Mouse (Mus musculus): Measurements from ENCODE around the gene Cdc42bpa. TPM values are rescaled to one million over a fixed set of nuclear protein-coding genes. Genes with fewer than 3 reads are reported as not detected.

Cdc42bpa gene
- 20.3 and 21.3 TPM in 2 replicates for polyA plus RNA-seq (2015; fragmentation: Nextera tagmentation; extraction: Ambion mirVana)

DNA sequence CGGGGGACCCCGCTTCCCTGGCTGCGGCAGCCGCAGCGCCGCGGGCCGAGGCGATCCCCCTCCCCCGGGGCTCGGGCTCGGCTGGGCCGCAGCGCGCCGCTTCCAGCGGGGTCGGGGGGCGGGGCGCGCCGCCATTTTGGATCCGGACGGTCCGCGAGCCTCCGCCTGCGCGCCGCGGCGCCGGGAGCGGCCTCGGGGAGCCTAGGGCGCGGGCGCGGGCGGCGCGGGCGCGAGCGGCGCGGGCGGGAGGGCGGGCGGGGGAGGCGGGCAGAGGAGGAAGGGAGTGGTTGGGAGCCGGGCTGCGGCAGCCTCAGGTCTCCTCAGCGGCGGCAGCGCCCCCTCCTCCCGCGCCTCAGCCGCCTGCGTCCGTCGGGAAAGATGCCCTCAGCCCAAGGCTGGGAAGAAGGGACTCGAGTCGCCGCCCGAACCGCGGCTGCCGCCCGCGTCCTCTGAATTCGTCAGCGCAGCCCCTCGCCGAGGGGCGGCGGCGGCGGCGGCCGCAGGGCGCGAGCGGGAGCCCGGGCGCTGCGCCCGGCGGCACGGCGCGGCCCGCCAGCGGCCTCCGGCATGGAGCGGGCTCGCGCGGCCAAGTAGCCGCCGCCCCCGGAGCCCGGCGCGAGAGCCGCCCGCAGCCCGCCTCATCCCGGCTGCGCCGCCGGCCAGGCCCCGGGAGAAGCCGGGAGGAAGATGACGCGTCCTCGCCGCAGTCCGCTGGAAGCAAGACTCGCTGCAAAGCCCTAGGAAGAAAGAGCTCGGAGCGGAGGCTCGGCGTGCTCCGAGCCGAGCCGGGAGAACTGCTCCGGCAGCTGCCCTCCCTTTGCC is at the start of gene Cdc42bpa:
Gene Cdc42bpa (plus strand): TSS at position 752 of the 822 bp plus-strand sequence.
- Histone ChIP-seq H3K4me2 (peak within 1 kb of the TSS; percentile 90), H3K27ac (replicated peaks) (peak within 1 kb of the TSS; percentile 98), H3K4me3 (peak within 1 kb of the TSS; percentile 81), H3K27me3 (no peaks in the 10 kb centered on the region), H3K4me1 (replicated peaks) (peaks cover 38% of the 10 kb centered on the region), H3K36me3 (no peaks in the 10 kb centered on the region), H3K9ac (peak within 1 kb of the TSS; percentile 96), H3K9me3 (no peaks in the 10 kb centered on the region)
- ATAC-seq (ENCODE audit: low read depth) = peak; percentile 96
- under 1% methylated on average over 100 of the region's 128 CpGs for WGBS

DNA sequence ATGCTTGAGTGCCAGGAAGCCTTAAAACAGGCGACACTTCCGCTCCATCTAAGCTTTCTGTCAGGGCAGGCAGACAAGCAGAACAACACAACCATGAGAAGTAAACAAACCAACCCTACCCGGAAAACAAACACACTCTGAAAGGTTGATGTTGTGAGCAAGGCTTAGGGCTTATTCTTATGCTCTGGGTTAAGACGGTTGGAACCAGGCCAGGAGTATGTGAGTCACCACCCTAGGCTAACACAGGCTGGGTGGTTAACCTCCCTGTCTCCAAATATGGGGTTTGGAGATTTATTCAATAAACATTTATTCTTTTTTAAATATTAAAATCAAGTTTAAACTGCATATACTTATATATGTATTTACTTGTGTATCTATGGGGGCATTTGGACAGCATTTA is 46.8 kb upstream of the Cdc42bpa start:
- Histone ChIP-seq H3K36me3 (no peaks in the 10 kb centered on the region), H3K27ac (replicated peaks) (no peak overlapping the region), H3K4me1 (replicated peaks) (no peaks in the 10 kb centered on the region), H3K9me3 (no peaks in the 10 kb centered on the region), H3K4me2 (no peak overlapping the region), H3K27me3 (no peaks in the 10 kb centered on the region), H3K9ac (no peak overlapping the region), H3K4me3 (no peak overlapping the region)
- ATAC-seq (ENCODE audit: low read depth) = no peak
- 91% methylated on average over 4 of the region's 4 CpGs for WGBS

DNA sequence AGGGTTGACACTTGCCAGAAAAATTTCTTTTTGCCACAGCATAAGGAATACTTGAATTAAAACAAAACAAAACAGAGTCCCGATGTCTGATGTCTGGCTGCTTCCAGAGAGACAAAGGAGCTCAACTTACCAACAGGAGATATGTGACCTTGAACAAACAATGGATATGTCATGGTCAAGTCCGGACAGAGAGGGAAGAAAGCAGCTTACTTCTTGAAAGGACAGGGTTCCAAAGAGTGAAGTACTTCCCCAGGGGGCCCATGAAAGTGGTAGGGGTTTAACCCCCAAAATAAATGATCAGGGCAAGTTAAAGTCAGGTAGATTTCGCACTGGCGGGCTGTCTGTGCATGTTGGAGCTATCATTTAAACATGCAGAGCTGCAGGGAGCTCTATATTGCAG is 43.2 kb upstream of the Cdc42bpa start:
- Histone ChIP-seq H3K36me3 (no peaks in the 10 kb centered on the region), H3K4me2 (no peak overlapping the region), H3K27ac (replicated peaks) (no peak overlapping the region), H3K4me1 (replicated peaks) (no peaks in the 10 kb centered on the region), H3K9me3 (no peaks in the 10 kb centered on the region), H3K9ac (no peak overlapping the region), H3K4me3 (no peak overlapping the region), H3K27me3 (no peaks in the 10 kb centered on the region)
- 57% methylated on average over 4 of the region's 4 CpGs for WGBS
- ATAC-seq (ENCODE audit: low read depth) = no peak

DNA sequence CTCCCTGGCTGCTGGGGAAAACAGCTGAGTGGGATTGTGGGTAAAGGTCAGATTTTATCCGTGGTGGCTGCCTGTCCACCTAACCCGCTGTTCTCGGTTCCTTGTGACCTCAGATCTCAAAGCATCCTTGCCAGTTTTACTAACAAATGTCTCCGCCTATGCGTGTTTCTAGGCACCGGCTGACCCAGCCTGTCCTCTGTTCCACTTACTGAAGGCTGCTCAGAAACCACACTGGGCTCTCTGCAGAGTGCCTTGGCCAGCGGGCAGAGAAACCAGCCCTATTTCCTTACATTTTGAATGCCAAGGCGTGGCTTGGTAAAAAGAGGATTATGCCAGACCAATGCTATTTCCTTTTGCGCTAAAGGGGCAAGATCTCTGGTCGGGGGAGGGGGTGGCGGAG is 42.8 kb upstream of the Cdc42bpa start:
- H3K27ac ChIP-seq (replicated peaks) = no peak overlapping the region
- no peaks in the 10 kb centered on the region for H3K36me3 ChIP-seq
- no peaks in the 10 kb centered on the region for H3K27me3 ChIP-seq
- 84% methylated on average over 11 of the region's 11 CpGs for WGBS
- no peaks in the 10 kb centered on the region for H3K4me1 ChIP-seq (replicated peaks)
- no peak overlapping the region for H3K4me3 ChIP-seq
- no peak overlapping the region for H3K4me2 ChIP-seq
- H3K9me3 ChIP-seq = no peaks in the 10 kb centered on the region
- ATAC-seq (ENCODE audit: low read depth) = no peak
- no peak overlapping the region for H3K9ac ChIP-seq

DNA sequence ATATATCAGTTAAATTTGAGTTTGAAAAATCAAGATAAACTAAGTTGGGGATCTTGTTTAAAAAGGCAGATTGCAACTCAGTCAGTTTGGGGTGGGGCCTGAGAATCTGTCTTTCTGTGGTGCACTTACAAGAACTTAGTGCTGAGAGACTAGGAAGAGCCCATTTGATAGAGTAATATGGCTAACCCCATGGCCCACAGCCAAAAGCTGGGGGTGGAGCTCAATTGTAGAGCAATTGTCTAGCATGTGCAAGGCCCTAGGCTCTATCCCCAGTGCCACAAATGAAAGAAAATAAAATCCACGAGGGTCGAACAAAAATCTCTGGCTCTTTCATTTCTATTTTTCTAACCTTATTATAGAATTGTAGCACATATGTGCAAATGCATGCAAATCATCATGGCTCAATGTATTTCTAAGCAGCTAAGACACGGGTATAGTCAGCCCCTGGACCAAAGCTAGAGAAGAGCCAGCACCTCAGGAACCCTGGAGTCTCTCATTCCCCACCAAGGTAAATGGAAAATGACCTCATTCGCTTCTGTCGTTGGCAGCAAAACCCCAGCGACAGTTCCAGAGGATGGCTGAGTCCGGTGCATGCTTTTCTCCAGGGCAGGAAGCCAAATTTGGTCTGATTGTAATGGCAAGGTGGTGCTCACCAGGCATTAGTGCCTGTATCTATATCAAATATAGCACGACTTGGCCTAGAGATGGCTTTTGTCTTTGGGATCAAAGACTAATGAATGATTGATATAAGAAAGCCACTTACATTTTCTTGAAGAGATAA is 40.4 kb upstream of the Cdc42bpa start:
- Histone ChIP-seq H3K9ac (no peak overlapping the region), H3K4me2 (no peak overlapping the region), H3K27ac (replicated peaks) (no peak overlapping the region), H3K4me3 (no peak overlapping the region), H3K27me3 (no peaks in the 10 kb centered on the region), H3K4me1 (replicated peaks) (no peaks in the 10 kb centered on the region), H3K36me3 (no peaks in the 10 kb centered on the region), H3K9me3 (no peaks in the 10 kb centered on the region)
- no peak for ATAC-seq (ENCODE audit: low read depth)
- 84% methylated on average over 8 of the region's 8 CpGs for WGBS

DNA sequence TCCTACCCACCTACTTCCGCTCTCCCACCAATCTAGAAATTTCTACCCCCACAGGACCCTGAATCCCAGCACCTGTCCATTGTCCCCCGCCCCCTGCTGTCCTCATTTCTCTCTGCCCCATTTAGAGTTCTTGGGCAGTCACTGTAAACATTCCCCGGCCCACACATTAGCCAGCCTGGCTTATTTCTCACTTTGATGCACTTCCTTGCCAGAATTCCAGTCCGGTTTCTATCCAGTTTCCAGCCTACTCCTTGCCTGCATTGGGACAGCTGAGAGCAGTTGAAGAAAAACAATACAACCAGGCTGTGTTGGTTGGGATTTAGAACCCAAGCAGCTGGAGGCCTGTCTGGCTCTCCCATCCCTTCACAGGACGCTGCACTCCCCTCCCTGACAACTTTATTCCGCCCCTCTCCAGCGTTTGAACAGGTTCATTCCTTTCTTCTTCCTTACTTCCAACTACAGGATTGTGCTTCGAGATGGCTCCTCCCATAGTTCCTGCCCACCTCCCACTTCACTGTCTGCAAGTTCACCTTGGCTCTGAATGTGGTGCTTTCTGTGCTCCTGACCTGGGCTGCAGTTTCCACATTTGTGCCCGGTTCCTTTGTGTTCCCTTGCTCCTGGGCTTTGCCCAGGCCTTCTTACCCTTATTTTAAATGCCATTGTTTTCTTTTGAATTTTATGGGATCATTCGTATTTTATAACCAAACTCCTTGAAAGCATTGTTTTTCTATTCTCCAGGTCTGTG is 36.4 kb upstream of the Cdc42bpa start:
- Histone ChIP-seq H3K9ac (no peak overlapping the region), H3K4me2 (no peak overlapping the region), H3K9me3 (no peaks in the 10 kb centered on the region), H3K4me1 (replicated peaks) (no peaks in the 10 kb centered on the region), H3K27ac (replicated peaks) (no peak overlapping the region), H3K36me3 (no peaks in the 10 kb centered on the region), H3K4me3 (no peak overlapping the region), H3K27me3 (no peaks in the 10 kb centered on the region)
- WGBS = 66% methylated on average over 10 of the region's 10 CpGs
- no peak for ATAC-seq (ENCODE audit: low read depth)

DNA sequence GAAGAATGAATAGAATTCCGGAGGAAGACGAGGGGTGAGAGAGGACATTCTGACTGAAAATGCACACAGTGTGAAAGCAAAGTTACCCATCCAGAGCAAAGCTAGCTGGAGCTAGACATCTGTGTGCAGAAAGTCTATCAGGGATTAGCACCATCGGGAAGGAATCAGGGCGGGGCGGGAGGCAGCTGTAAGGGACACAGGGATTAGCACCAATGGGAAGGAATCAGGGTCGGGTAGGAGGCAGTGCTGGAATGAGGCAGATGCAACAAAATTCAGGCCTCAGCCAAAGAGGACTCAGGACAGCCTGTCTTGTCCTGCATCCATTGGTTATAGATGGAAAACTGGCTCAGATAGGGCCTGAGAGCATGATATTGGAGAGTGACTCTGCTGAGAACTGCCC is 34.0 kb upstream of the Cdc42bpa start:
- H3K4me2 ChIP-seq = no peak overlapping the region
- WGBS = 80% methylated on average over 6 of the region's 6 CpGs
- no peaks in the 10 kb centered on the region for H3K27me3 ChIP-seq
- no peak overlapping the region for H3K9ac ChIP-seq
- no peaks in the 10 kb centered on the region for H3K9me3 ChIP-seq
- ATAC-seq (ENCODE audit: low read depth) = no peak
- no peak overlapping the region for H3K27ac ChIP-seq (replicated peaks)
- H3K4me1 ChIP-seq (replicated peaks) = no peaks in the 10 kb centered on the region
- no peak overlapping the region for H3K4me3 ChIP-seq
- no peaks in the 10 kb centered on the region for H3K36me3 ChIP-seq

DNA sequence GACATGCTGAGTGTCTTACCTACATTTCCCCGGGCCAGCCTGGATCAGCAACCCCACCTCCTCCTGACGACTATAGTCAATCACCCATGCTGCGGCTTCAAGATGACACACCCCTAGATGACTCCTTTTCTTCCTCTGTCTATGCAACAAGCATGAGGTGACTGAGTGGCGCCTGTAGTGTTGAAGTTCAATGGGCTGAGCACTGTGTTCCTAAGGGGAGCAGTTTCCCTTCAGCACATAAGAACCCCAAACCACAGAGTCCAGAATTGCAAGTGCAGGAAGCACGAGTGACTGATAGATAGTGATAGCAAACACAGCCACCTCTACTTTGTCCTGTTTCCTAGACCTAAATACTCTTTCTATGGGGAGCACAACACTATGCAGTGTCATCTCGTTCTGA is 33.2 kb upstream of the Cdc42bpa start:
- H3K4me2 ChIP-seq = no peak overlapping the region
- H3K27me3 ChIP-seq = no peaks in the 10 kb centered on the region
- no peaks in the 10 kb centered on the region for H3K4me1 ChIP-seq (replicated peaks)
- ATAC-seq (ENCODE audit: low read depth) = no peak
- no peak overlapping the region for H3K27ac ChIP-seq (replicated peaks)
- H3K4me3 ChIP-seq = no peak overlapping the region
- no peaks in the 10 kb centered on the region for H3K9me3 ChIP-seq
- H3K36me3 ChIP-seq = no peaks in the 10 kb centered on the region
- no peak overlapping the region for H3K9ac ChIP-seq
- WGBS = 86% methylated on average over 6 of the region's 6 CpGs

DNA sequence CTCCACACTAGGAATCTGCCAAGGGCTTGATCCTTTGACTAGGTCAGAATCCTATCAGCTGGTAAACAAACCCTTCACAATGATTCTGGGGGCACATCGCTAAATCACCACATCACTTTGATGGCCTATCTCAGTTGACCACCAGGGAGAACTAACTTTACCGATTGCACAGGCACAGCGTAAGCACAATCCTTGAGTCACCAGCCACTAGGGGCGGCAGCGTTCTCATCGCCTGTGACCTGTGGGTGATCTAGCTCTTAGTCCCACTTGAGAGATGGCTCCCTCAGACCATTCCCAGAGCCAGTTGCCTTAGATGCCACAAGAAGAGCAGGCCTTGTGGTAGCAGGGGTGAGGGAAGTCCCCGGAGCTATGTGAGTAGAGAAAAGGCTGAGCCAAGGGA is 31.4 kb upstream of the Cdc42bpa start:
- 62% methylated on average over 7 of the region's 7 CpGs for WGBS
- H3K4me2 ChIP-seq = no peak overlapping the region
- no peak for ATAC-seq (ENCODE audit: low read depth)
- no peak overlapping the region for H3K4me3 ChIP-seq
- no peaks in the 10 kb centered on the region for H3K36me3 ChIP-seq
- H3K27ac ChIP-seq (replicated peaks) = no peak overlapping the region
- H3K27me3 ChIP-seq = no peaks in the 10 kb centered on the region
- H3K4me1 ChIP-seq (replicated peaks) = no peaks in the 10 kb centered on the region
- H3K9ac ChIP-seq = no peak overlapping the region
- H3K9me3 ChIP-seq = no peaks in the 10 kb centered on the region

DNA sequence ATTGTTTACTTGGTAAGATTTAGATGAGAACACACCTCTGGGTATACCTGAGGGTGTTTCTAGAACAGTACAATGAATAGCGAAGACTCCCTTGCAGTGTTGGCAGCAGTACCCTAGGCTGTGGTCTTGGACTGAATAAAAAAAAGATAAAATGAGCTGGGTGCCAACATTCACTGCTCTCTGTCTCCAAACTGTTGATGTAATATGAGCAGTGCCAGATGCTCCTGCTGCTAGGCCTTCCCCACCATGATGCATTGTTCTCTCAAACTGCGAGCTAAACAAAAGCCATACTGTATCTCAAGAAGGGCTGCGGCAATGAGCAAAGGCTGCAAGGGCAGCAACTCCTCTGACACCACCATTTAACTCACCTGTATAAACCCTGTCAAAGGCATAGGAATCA is 29.0 kb upstream of the Cdc42bpa start:
- H3K36me3 ChIP-seq = no peaks in the 10 kb centered on the region
- no peak overlapping the region for H3K27ac ChIP-seq (replicated peaks)
- H3K4me1 ChIP-seq (replicated peaks) = no peaks in the 10 kb centered on the region
- WGBS = 79% methylated on average over 3 of the region's 3 CpGs
- H3K4me3 ChIP-seq = no peak overlapping the region
- no peak overlapping the region for H3K4me2 ChIP-seq
- no peak for ATAC-seq (ENCODE audit: low read depth)
- no peaks in the 10 kb centered on the region for H3K27me3 ChIP-seq
- no peaks in the 10 kb centered on the region for H3K9me3 ChIP-seq
- no peak overlapping the region for H3K9ac ChIP-seq

DNA sequence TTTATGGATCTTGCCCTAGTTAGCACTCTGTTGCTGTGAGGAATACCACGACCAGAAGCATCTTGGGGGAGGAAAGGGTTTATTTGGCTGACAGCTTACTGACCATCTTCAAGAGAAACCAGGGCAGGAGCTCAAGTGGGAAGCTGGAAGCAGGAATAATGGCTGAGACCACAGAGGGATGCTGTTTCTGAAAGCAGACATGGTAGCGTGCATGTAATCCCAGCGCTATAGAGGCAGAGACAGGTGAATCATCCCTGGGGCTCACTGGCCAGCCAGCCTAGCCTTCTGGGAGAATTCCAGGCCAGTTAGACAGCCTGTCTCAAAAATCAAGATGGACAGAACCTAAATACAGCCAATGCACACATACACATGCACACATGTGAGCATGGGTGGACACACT is 26.2 kb upstream of the Cdc42bpa start:
- no peak overlapping the region for H3K4me2 ChIP-seq
- H3K27me3 ChIP-seq = no peaks in the 10 kb centered on the region
- no peak for ATAC-seq (ENCODE audit: low read depth)
- no peaks in the 10 kb centered on the region for H3K36me3 ChIP-seq
- no peaks in the 10 kb centered on the region for H3K4me1 ChIP-seq (replicated peaks)
- H3K4me3 ChIP-seq = no peak overlapping the region
- no peak overlapping the region for H3K9ac ChIP-seq
- no peak overlapping the region for H3K27ac ChIP-seq (replicated peaks)
- H3K9me3 ChIP-seq = no peaks in the 10 kb centered on the region
- 88% methylated on average over 3 of the region's 3 CpGs for WGBS

All from neural tube, embryonic 13.5 days (tissue).